Mouse (Mus musculus) ES-Bruce4 (cell line): Measurements from ENCODE around the gene Rpl36al.

Experiments used
- CTCF ChIP-seq: IDR thresholded peaks from one replicate; pipeline ENCODE4 v1.8.1; 2011; ENCODE audit warnings: low read depth, low read length
- EP300 ChIP-seq: IDR thresholded peaks from 2 replicates; pipeline ENCODE4 v1.6.1; 2011; ENCODE audit warnings: low read depth, low read length; ENCODE audit not compliant: insufficient read depth
- POLR2A ChIP-seq: IDR thresholded peaks from one replicate; pipeline ENCODE4 v1.8.1; 2011; ENCODE audit warnings: low read length; ENCODE audit not compliant: insufficient read depth

DNA sequence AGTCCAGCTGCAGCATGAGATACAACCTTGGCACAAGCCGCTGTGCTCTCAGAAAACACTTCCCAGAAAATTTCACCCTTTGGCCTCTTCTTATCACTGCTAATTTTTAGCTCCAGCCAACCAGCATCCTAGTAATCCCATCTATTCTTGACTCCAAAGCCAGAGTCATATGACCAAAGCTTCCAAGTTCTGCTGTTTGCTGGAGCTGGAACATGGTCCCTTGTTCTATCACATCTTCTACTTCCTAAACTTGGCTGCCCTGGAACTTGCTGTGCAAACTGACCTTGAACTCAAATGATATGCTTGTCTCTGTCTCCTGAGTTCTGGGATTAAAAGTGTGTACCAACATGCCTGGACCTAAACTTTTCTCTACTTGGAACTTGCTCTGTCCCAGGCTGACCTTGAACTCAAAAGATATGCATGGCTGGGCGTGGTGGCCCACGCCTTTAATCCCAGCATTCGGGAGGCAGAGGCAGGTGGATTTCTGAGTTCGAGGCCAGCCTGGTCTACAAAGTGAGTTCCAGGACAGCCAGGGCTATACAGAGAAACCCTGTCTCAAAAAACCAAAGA, 36.6 kb downstream of the Rpl36al start:
- TF ChIP-seq CTCF: no peak
- TF ChIP-seq POLR2A: no peak
- TF ChIP-seq EP300: no peak
